Mouse (Mus musculus): ENCODE measurements around the gene Olfr1325.
"Not testable (repeated sequence)": the region's sequence is repeated elsewhere in the genome, so short reads cannot be mapped to it uniquely, and the experiment has no call there.

Gene Olfr1325

GRCm38 (mm10) chrX:74592379-74592778 is at the start of gene Olfr1325:
TSS of gene Olfr1325 (plus strand) at chrX:74592679.
- DNase-seq (ENCODE audit: extremely low spot score, low read depth, low spot score), result no peak

GRCm38 (mm10) chrX:74574788-74575187 is 17.7 kb upstream of the Olfr1325 start, which contains the start of gene Olfr1326-ps1:
TSS of gene Olfr1326-ps1 (minus strand) at chrX:74574888.
- DNase-seq (ENCODE audit: extremely low spot score, low read depth, low spot score), result no peak

- DNase-seq (ENCODE audit: extremely low spot score, low read depth, low spot score), result not testable (repeated sequence)
Observed at GRCm38 (mm10) chrX:74645466-74646323, 53.2 kb downstream of the Olfr1325 start, which contains the start of gene Gm5640. TSS of gene Gm5640 (minus strand) at chrX:74645635.

- not testable (repeated sequence) for DNase-seq (ENCODE audit: extremely low spot score, low read depth, low spot score)
Observed at GRCm38 (mm10) chrX:74646393-74646792, 53.9 kb downstream of the Olfr1325 start.

All from hindlimb bud, embryonic 11.5 days (tissue).